Mouse (Mus musculus) embryonic fibroblast, embryonic 13.5 days (primary cell): ENCODE data around the gene Themis3.

Experiments used
- CTCF ChIP-seq: IDR thresholded peaks from 2 replicates; pipeline ENCODE4 v1.5.1; 2011; ENCODE audit warnings: mild to moderate bottlenecking, control low read depth, low read length, moderate library complexity, borderline replicate concordance; ENCODE audit not compliant: insufficient read depth
- POLR2A ChIP-seq: IDR thresholded peaks from 2 replicates; pipeline ENCODE4 v1.6.1; 2011; ENCODE audit warnings: low read depth, mild to moderate bottlenecking, control low read depth, low read length, moderate library complexity

- TF ChIP-seq CTCF (no peak), POLR2A (no peak)
Observed at GRCm38 (mm10) chr17:66552690-66553089, 41.7 kb downstream of the Themis3 start.
